Mouse (Mus musculus): ENCODE measurements around the gene Ehd2. TPM values are rescaled to one million over a fixed set of nuclear protein-coding genes. Genes with fewer than 3 reads are reported as not detected.
A peak's percentile ranks its signal among the peaks of the same experiment; 100 is the strongest.

The Ehd2 gene
- polyA plus RNA-seq, 1 experiment from 2014 or later = 5.6 TPM

DNA sequence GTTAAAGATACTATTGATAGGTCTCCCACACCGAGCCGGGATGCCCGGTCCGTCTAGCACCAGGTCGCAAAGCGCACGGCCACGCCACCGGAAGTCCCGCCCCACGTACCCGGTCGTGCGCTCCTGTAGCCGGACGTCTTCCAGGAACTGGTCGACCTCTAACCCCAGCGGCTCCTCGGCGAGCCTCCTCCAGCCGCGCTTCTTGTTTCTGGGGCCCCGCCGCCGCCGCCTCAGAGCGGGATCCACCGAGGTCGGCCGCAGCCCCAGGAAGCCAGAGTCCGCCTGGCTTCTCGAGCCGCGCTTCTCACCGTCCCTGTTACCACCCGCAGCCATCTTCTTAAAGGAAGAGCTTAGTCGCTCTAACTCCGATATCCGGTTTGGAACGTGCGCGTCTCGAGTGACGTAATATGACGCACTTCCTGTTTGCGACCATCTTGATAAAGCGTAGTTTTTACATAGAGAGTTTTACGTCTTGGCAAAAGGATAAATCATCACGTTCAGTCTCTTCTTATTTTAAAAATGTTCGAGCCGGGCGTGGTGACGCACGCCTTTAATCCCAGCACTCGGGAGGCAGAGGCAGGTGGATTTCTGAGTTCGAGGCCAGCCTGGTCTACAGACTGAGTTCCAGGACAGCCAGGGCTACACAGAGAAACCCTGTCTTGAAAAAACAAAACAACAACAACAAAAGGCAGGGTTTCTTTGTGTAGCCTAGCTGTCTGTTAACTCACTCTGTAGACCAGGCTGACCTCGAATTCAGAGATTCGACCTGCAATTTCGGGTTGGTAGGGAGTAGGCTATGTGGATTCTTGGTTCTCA, 21.4 kb downstream of the Ehd2 start, which contains the start of gene Nop53:
Nop53 (minus strand) TSS at position 354 of the 816 bp plus-strand sequence.
- WGBS (ENCODE audit: insufficient replicate concordance) = 2% methylated on average over 59 of the region's 59 CpGs
- H3K27me3 ChIP-seq (ENCODE audit: control insufficient read depth, insufficient read depth, low read depth, low read length) = peaks cover 2% of the 10 kb centered on the region; the same call in 1 of the 2 replicates

DNA sequence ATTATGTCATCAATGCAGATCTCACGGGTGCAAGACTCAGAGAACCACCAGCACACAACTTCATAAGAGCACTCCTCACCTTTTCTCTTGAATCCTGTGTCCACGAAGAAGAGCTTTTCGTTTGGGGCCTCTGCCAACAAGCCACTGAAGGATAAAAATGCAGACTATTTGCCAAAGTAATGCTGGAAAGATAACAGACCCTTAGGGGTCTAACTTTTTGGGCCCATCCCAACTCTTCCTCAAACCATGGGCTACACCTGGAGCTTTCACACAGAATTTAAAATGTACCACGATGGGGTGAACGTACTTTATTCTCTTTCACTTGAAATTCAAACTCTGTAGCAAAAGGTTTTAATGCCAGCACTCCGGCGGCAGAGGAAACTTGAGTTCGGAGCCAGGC, 22.2 kb downstream of the Ehd2 start:
- peak overlapping the region; percentile 67 for H3K4me2 ChIP-seq (ENCODE audit: low read depth, low read length)
- H3K4me1 ChIP-seq (ENCODE audit: control insufficient read depth, low read depth, low read length) = peaks cover 37% of the 10 kb centered on the region
- ATAC-seq (ENCODE audit: low read depth) = no peak
- H3K36me3 ChIP-seq (ENCODE audit: control insufficient read depth, insufficient read depth) = peaks cover 34% of the 10 kb centered on the region
- H3K9ac ChIP-seq (ENCODE audit: low read depth, low read length) = peak overlapping the region; percentile 85
- peak overlapping the region; percentile 85 for H3K4me3 ChIP-seq (ENCODE audit: low read depth, low read length)
- H3K27ac ChIP-seq (ENCODE audit: low read length) = peak overlapping the region; percentile 94; the same call in 1 of the 2 replicates
- H3K9me3 ChIP-seq (replicated peaks; ENCODE audit: control insufficient read depth, low read length) = no peaks in the 10 kb centered on the region
- WGBS (ENCODE audit: insufficient replicate concordance) = 2% methylated on average over 8 of the region's 8 CpGs
- no peaks in the 10 kb centered on the region for H3K27me3 ChIP-seq (ENCODE audit: control insufficient read depth, insufficient read depth, low read depth, low read length)

More for the DNA sequence above, 21.4 kb downstream of the Ehd2 start, which contains the start of gene Nop53:
- peak; percentile 90 for ATAC-seq (ENCODE audit: low read depth)
- H3K9ac ChIP-seq (ENCODE audit: low read depth, low read length) = peak within 1 kb of the TSS; percentile 85
- peaks cover 43% of the 10 kb centered on the region for H3K4me1 ChIP-seq (ENCODE audit: control insufficient read depth, low read depth, low read length)
- peak within 1 kb of the TSS; percentile 94 for H3K27ac ChIP-seq (ENCODE audit: low read length)
- peak within 1 kb of the TSS; percentile 85 for H3K4me3 ChIP-seq (ENCODE audit: low read depth, low read length)
- peak within 1 kb of the TSS; percentile 67 for H3K4me2 ChIP-seq (ENCODE audit: low read depth, low read length)
- H3K9me3 ChIP-seq (replicated peaks; ENCODE audit: control insufficient read depth, low read length) = no peaks in the 10 kb centered on the region
- peaks cover 28% of the 10 kb centered on the region for H3K36me3 ChIP-seq (ENCODE audit: control insufficient read depth, insufficient read depth)

DNA sequence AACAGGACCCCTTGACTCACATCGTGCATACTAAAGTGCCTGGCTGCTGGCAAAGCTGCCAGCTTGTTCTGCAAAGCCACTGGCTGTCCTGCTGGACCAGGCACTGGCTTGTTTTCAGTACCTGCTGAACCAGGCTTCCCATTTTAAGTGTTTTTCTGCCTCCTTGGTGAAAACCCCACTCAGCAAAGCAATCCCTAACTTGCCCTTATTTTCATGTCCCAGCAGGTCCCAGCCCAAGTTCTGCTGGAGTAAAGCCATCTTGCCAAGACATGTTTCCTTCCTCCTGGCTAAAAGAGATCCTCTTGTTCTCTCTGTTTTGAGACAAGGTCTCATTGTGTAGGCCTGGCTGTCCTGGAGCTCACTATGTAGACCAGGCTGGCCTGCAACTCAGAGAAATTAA, 23.1 kb downstream of the Ehd2 start:
- Histone ChIP-seq H3K4me2 (ENCODE audit: low read depth, low read length) (peak overlapping the region; percentile 67; the same call in 1 of the 2 replicates), H3K27me3 (ENCODE audit: control insufficient read depth, insufficient read depth, low read depth, low read length) (no peaks in the 10 kb centered on the region), H3K27ac (ENCODE audit: low read length) (no peak overlapping the region), H3K9ac (ENCODE audit: low read depth, low read length) (no peak overlapping the region), H3K36me3 (ENCODE audit: control insufficient read depth, insufficient read depth) (peaks cover 43% of the 10 kb centered on the region), H3K4me3 (ENCODE audit: low read depth, low read length) (no peak overlapping the region), H3K4me1 (ENCODE audit: control insufficient read depth, low read depth, low read length) (peaks cover 36% of the 10 kb centered on the region), H3K9me3 (replicated peaks; ENCODE audit: control insufficient read depth, low read length) (no peaks in the 10 kb centered on the region)
- no peak for ATAC-seq (ENCODE audit: low read depth)
- 92% methylated on average over 1 of the region's 1 CpGs for WGBS (ENCODE audit: insufficient replicate concordance)

DNA sequence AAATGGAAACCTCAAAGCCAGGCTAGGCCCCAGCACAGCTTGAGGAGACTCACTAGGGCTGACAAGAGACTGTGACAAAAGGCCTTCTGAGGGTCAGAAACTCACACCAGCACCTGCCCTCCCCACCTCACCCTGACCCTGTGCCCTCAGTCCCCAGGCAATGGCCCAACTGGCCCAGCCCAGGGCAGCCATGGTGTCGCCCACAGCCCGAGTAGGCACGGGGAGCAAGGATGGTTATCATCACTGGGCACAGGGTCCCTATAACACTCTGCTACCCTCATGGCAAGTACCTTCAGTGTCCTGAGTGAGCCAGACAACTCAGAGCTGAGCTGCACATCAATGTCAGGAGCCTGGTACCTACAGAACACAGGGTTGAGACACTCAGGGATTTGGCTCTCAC, 28.7 kb downstream of the Ehd2 start:
- Histone ChIP-seq H3K27ac (ENCODE audit: low read length) (no peak overlapping the region), H3K4me3 (ENCODE audit: low read depth, low read length) (no peak overlapping the region), H3K4me2 (ENCODE audit: low read depth, low read length) (no peak overlapping the region), H3K36me3 (ENCODE audit: control insufficient read depth, insufficient read depth) (peaks cover 59% of the 10 kb centered on the region), H3K9ac (ENCODE audit: low read depth, low read length) (no peak overlapping the region), H3K27me3 (ENCODE audit: control insufficient read depth, insufficient read depth, low read depth, low read length) (peaks cover 2% of the 10 kb centered on the region; the same call in 1 of the 2 replicates), H3K4me1 (ENCODE audit: control insufficient read depth, low read depth, low read length) (no peaks in the 10 kb centered on the region), H3K9me3 (replicated peaks; ENCODE audit: control insufficient read depth, low read length) (no peaks in the 10 kb centered on the region)
- no peak for ATAC-seq (ENCODE audit: low read depth)
- WGBS (ENCODE audit: insufficient replicate concordance) = 82% methylated on average over 3 of the region's 3 CpGs

DNA sequence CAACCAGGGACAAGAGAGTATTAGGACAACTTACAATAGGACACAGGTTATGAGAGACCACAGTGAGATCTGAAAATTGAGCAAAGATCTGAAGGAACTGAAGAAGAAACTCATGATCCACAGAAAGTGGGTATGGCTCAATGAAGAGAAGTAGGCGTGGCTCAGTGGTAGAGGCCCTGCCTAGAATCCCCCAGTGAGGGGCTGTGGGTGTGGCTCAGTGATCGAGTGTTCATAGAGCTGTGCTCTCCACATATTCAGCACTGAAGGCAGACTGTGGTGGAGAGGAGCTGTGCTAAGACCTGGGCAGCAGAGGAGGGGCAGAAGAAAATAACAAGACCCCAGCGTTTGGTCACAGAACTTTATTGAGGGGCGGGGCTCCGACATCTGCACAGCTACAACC, 29.9 kb downstream of the Ehd2 start:
- WGBS (ENCODE audit: insufficient replicate concordance) = 67% methylated on average over 5 of the region's 5 CpGs
- no peak for ATAC-seq (ENCODE audit: low read depth)
- H3K27ac ChIP-seq (ENCODE audit: low read length) = no peak overlapping the region
- H3K9me3 ChIP-seq (replicated peaks; ENCODE audit: control insufficient read depth, low read length) = no peaks in the 10 kb centered on the region
- H3K9ac ChIP-seq (ENCODE audit: low read depth, low read length) = no peak overlapping the region
- H3K4me3 ChIP-seq (ENCODE audit: low read depth, low read length) = no peak overlapping the region
- H3K4me2 ChIP-seq (ENCODE audit: low read depth, low read length) = no peak overlapping the region
- H3K4me1 ChIP-seq (ENCODE audit: control insufficient read depth, low read depth, low read length) = no peaks in the 10 kb centered on the region
- peaks cover 5% of the 10 kb centered on the region; the same call in 1 of the 2 replicates for H3K27me3 ChIP-seq (ENCODE audit: control insufficient read depth, insufficient read depth, low read depth, low read length)
- peaks cover 53% of the 10 kb centered on the region for H3K36me3 ChIP-seq (ENCODE audit: control insufficient read depth, insufficient read depth)

DNA sequence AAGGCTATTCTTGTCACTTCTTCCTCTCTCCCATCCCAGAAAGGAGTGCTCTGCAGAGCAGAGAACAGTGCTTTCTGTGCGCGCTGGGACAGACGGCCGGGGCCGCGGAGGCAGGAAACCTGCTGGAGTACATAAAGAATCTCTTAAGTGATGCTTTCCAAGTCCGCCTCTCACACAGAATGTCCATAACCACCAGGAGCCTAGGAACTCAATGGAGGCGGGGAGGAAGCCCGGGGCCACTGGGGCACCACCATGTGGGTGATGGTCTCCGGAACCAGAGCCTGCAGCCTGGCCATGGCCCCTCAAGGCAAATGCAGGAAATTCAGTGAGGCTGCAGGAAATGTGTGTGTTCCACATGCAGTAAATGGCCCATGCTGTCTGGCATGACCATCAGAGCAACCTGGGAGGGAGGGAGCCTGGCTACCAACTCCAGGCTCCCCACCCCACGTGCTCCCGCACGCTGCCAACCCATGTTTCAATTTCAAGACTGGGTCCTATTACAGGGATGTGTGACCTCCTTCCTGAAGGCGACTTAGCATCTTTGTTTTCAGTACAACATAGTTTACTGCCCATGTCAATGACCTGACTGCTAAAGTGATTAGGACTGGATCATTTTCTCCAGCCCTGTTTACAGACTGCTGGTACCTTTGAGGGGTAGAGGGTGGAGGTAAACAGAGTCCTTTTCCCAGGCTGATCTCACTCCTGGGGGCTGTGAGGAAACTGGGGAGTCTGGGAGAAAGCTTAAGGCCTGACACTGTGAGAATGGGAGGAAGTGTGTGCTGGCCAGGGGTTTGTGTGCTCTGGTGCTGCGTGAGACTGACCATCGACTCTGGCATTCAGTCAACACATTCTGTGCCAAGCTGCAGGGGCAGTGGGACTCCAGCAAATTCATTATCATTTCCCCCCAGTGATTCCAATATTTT, 33.7 kb downstream of the Ehd2 start:
- Histone ChIP-seq H3K4me1 (ENCODE audit: control insufficient read depth, low read depth, low read length) (peaks cover 3% of the 10 kb centered on the region), H3K36me3 (ENCODE audit: control insufficient read depth, insufficient read depth) (peaks cover 18% of the 10 kb centered on the region), H3K9ac (ENCODE audit: low read depth, low read length) (no peak overlapping the region), H3K9me3 (replicated peaks; ENCODE audit: control insufficient read depth, low read length) (no peaks in the 10 kb centered on the region), H3K4me3 (ENCODE audit: low read depth, low read length) (no peak overlapping the region), H3K27ac (ENCODE audit: low read length) (no peak overlapping the region), H3K27me3 (ENCODE audit: control insufficient read depth, insufficient read depth, low read depth, low read length) (peaks cover 5% of the 10 kb centered on the region; the same call in 1 of the 2 replicates), H3K4me2 (ENCODE audit: low read depth, low read length) (no peak overlapping the region)
- WGBS (ENCODE audit: insufficient replicate concordance) = 28% methylated on average over 16 of the region's 16 CpGs
- no peak for ATAC-seq (ENCODE audit: low read depth)

DNA sequence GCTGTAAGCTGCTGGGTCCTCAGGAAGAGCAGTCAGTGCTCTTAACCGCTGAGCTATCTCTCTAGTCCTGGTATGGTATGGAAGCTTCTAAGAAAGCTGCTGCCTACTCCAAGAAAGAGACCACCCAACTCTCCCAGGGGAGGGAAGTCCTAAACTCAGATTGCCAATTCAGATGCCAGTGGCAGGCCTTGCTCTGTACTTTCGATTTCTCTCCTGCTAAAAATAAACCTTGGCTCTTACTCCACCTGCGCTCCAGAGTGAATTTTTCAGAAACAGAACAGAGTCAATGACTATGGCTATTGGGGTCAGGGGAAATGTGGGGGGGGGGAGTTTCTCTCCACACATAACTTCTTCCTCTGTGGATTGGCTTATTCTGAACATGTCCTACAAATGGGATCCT, 35.7 kb downstream of the Ehd2 start:
- Histone ChIP-seq H3K9me3 (replicated peaks; ENCODE audit: control insufficient read depth, low read length) (no peaks in the 10 kb centered on the region), H3K27ac (ENCODE audit: low read length) (no peak overlapping the region), H3K4me1 (ENCODE audit: control insufficient read depth, low read depth, low read length) (peaks cover 3% of the 10 kb centered on the region), H3K4me2 (ENCODE audit: low read depth, low read length) (no peak overlapping the region), H3K36me3 (ENCODE audit: control insufficient read depth, insufficient read depth) (no peaks in the 10 kb centered on the region), H3K27me3 (ENCODE audit: control insufficient read depth, insufficient read depth, low read depth, low read length) (peaks cover 5% of the 10 kb centered on the region; the same call in 1 of the 2 replicates), H3K4me3 (ENCODE audit: low read depth, low read length) (no peak overlapping the region), H3K9ac (ENCODE audit: low read depth, low read length) (no peak overlapping the region)
- no peak for ATAC-seq (ENCODE audit: low read depth)
- WGBS (ENCODE audit: insufficient replicate concordance) = 51% methylated on average over 3 of the region's 3 CpGs

DNA sequence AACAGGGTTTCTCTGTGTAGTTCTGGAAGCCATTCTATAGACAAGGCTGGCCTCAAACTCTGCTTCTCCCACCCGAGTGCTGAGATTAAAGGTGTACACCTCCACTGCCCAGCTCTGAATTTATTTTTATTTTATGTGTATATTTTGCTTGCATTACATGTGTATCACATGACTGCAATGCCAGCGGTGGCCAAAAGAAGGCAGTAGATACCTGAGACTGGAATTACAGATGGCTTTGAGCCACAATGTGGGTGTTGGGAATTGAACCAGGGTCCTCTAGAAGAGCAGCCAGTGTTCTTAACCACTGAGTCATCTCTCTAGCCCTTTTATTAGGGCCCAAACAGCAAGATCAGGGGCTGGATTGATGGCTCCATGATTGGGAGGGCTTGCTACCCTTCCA, 36.8 kb downstream of the Ehd2 start:
- no peak overlapping the region for H3K4me2 ChIP-seq (ENCODE audit: low read depth, low read length)
- no peak overlapping the region for H3K4me3 ChIP-seq (ENCODE audit: low read depth, low read length)
- ATAC-seq (ENCODE audit: low read depth) = no peak
- H3K27me3 ChIP-seq (ENCODE audit: control insufficient read depth, insufficient read depth, low read depth, low read length) = peaks cover 5% of the 10 kb centered on the region; the same call in 1 of the 2 replicates
- no peak overlapping the region for H3K9ac ChIP-seq (ENCODE audit: low read depth, low read length)
- no peaks in the 10 kb centered on the region for H3K36me3 ChIP-seq (ENCODE audit: control insufficient read depth, insufficient read depth)
- 49% methylated on average over 2 of the region's 2 CpGs for WGBS (ENCODE audit: insufficient replicate concordance)
- H3K9me3 ChIP-seq (replicated peaks; ENCODE audit: control insufficient read depth, low read length) = no peaks in the 10 kb centered on the region
- peaks cover 3% of the 10 kb centered on the region for H3K4me1 ChIP-seq (ENCODE audit: control insufficient read depth, low read depth, low read length)
- no peak overlapping the region for H3K27ac ChIP-seq (ENCODE audit: low read length)
